Mouse (Mus musculus) gastrocnemius, postnatal 36 days (tissue): ENCODE measurements around the gene Stoml3. TPM values are rescaled to one million over a fixed set of nuclear protein-coding genes. Genes with fewer than 3 reads are reported as not detected.

ENCODE experiments used
- total RNA-seq, 2 experiments: library from RNA; stranded (reverse); gene quantifications; 2 replicates each; pipeline ENCODE4 v1.2.3; 2021

The Stoml3 gene
- total RNA-seq, 2 experiments from 2014 or later: not detected

Other genes starting within 250 kb of the Stoml3 start
- 1 to 10 TPM; 2.5 to 2.6 TPM for gene Nhlrc3, start 25.3 kb upstream of the Stoml3 start, total RNA-seq
- gene Proser1, start 25.0 kb upstream of the Stoml3 start, total RNA-seq: 1 to 10 TPM; 4.5 to 7.4 TPM
- gene Frem2, start 168.7 kb downstream of the Stoml3 start, total RNA-seq: 1 to 10 TPM; 1.5 to 2.8 TPM